Mouse (Mus musculus): ENCODE measurements around the gene E130309D02Rik. TPM values are rescaled to one million over a fixed set of nuclear protein-coding genes. Genes with fewer than 3 reads are reported as not detected.

The E130309D02Rik gene
- polyA plus RNA-seq, 1 experiment from 2014 or later = 33.9 TPM

- Histone ChIP-seq H3K9ac (no peak overlapping the region), H3K27ac (no peak overlapping the region), H3K4me3 (replicated peaks) (no peak overlapping the region), H3K9me3 (no peaks in the 10 kb centered on the region), H3K27me3 (replicated peaks) (no peaks in the 10 kb centered on the region), H3K36me3 (no peaks in the 10 kb centered on the region), H3K4me1 (replicated peaks) (0 out of 2 replicates have a peak, but pooled peaks cover under 1% of the 10 kb centered on the region), H3K4me2 (replicated peaks) (no peak overlapping the region)
- 74% methylated on average over 7 of the region's 7 CpGs for WGBS
- ATAC-seq = no peak
Observed at GRCm38 (mm10) chr5:143335089-143335460, 19.9 kb upstream of the E130309D02Rik start.

GRCm38 (mm10) chr5:143334418-143335088 is 19.4 kb upstream of the E130309D02Rik start:
- H3K4me3 ChIP-seq (replicated peaks) = no peak overlapping the region
- 68% methylated on average over 14 of the region's 14 CpGs for WGBS
- H3K36me3 ChIP-seq = no peaks in the 10 kb centered on the region
- 0 out of 2 replicates have a peak, but pooled peaks cover 5% of the 10 kb centered on the region for H3K4me1 ChIP-seq (replicated peaks)
- H3K27ac ChIP-seq = no peak overlapping the region
- no peak overlapping the region for H3K4me2 ChIP-seq (replicated peaks)
- ATAC-seq = no peak
- H3K9ac ChIP-seq = no peak overlapping the region
- H3K9me3 ChIP-seq = no peaks in the 10 kb centered on the region
- no peaks in the 10 kb centered on the region for H3K27me3 ChIP-seq (replicated peaks)

GRCm38 (mm10) chr5:143333872-143334271 is 18.7 kb upstream of the E130309D02Rik start:
- Histone ChIP-seq H3K27me3 (replicated peaks) (no peaks in the 10 kb centered on the region), H3K4me1 (replicated peaks) (0 out of 2 replicates have a peak, but pooled peaks cover 5% of the 10 kb centered on the region), H3K9me3 (no peaks in the 10 kb centered on the region), H3K4me3 (replicated peaks) (no peak overlapping the region), H3K9ac (no peak overlapping the region), H3K4me2 (replicated peaks) (no peak overlapping the region), H3K36me3 (no peaks in the 10 kb centered on the region), H3K27ac (no peak overlapping the region)
- 21% methylated on average over 5 of the region's 5 CpGs for WGBS
- ATAC-seq = no peak

- H3K36me3 ChIP-seq = peaks cover 18% of the 10 kb centered on the region
- WGBS = under 1% methylated on average over 57 of the region's 57 CpGs
- no peaks in the 10 kb centered on the region for H3K9me3 ChIP-seq
- H3K4me1 ChIP-seq (replicated peaks) = peaks cover 13% of the 10 kb centered on the region; the same call in 1 of the 2 replicates
- peak within 1 kb of the TSS; percentile 59; the same call in 1 of the 2 replicates for H3K27ac ChIP-seq
- peak within 1 kb of the TSS; percentile 89 for H3K4me3 ChIP-seq (replicated peaks)
- H3K27me3 ChIP-seq (replicated peaks) = no peaks in the 10 kb centered on the region
- H3K4me2 ChIP-seq (replicated peaks) = peak within 1 kb of the TSS; percentile 91
- peak within 1 kb of the TSS; percentile 80 for H3K9ac ChIP-seq
- ATAC-seq = peak; percentile 87
Observed at GRCm38 (mm10) chr5:143328690-143329495, 13.7 kb upstream of the E130309D02Rik start, which contains the start of gene Zdhhc4. Gene Zdhhc4 (minus strand): TSS chr5:143329256.

- H3K27me3 ChIP-seq (replicated peaks) = no peaks in the 10 kb centered on the region
- H3K36me3 ChIP-seq = peaks cover 19% of the 10 kb centered on the region; the same call in 1 of the 2 replicates
- H3K4me3 ChIP-seq (replicated peaks) = no peak overlapping the region
- ATAC-seq = no peak
- no peaks in the 10 kb centered on the region for H3K9me3 ChIP-seq
- no peak overlapping the region for H3K4me2 ChIP-seq (replicated peaks)
- peaks cover 9% of the 10 kb centered on the region for H3K4me1 ChIP-seq (replicated peaks)
- H3K9ac ChIP-seq = no peak overlapping the region
- H3K27ac ChIP-seq = no peak overlapping the region
- 89% methylated on average over 8 of the region's 8 CpGs for WGBS
Observed at GRCm38 (mm10) chr5:143317288-143317610, 2.1 kb upstream of the E130309D02Rik start.

- Histone ChIP-seq H3K27ac (no peak overlapping the region), H3K4me2 (replicated peaks) (no peak overlapping the region), H3K4me3 (replicated peaks) (no peak overlapping the region), H3K27me3 (replicated peaks) (no peaks in the 10 kb centered on the region), H3K36me3 (peaks cover 20% of the 10 kb centered on the region; the same call in 1 of the 2 replicates), H3K9me3 (no peaks in the 10 kb centered on the region), H3K9ac (no peak overlapping the region), H3K4me1 (replicated peaks) (peaks cover 9% of the 10 kb centered on the region)
- no peak for ATAC-seq
- 84% methylated on average over 5 of the region's 5 CpGs for WGBS
Observed at GRCm38 (mm10) chr5:143316605-143317287, 1.6 kb upstream of the E130309D02Rik start.

GRCm38 (mm10) chr5:143315514-143315888 is 341 bp upstream of the E130309D02Rik start:
- Histone ChIP-seq H3K27me3 (replicated peaks) (no peaks in the 10 kb centered on the region), H3K9me3 (no peaks in the 10 kb centered on the region), H3K4me1 (replicated peaks) (peaks cover 9% of the 10 kb centered on the region), H3K9ac (no peak overlapping the region), H3K27ac (no peak overlapping the region), H3K4me3 (replicated peaks) (peak overlapping the region; percentile 95), H3K4me2 (replicated peaks) (peak overlapping the region; percentile 84), H3K36me3 (peaks cover 23% of the 10 kb centered on the region; the same call in 1 of the 2 replicates)
- ATAC-seq = no peak; the same call in 1 of the 2 replicates
- WGBS = 15% methylated on average over 8 of the region's 8 CpGs

- Histone ChIP-seq H3K9me3 (no peaks in the 10 kb centered on the region), H3K9ac (peak overlapping the region; percentile 96), H3K27me3 (replicated peaks) (no peaks in the 10 kb centered on the region), H3K27ac (peak overlapping the region; percentile 84), H3K4me2 (replicated peaks) (peak overlapping the region; percentile 84), H3K36me3 (peaks cover 27% of the 10 kb centered on the region), H3K4me3 (replicated peaks) (peak overlapping the region; percentile 95), H3K4me1 (replicated peaks) (peaks cover 9% of the 10 kb centered on the region)
- WGBS = 3% methylated on average over 16 of the region's 16 CpGs
- ATAC-seq = peak; percentile 45; the same call in 1 of the 2 replicates
Observed at GRCm38 (mm10) chr5:143314183-143314729, 904 bp downstream of the E130309D02Rik start.

GRCm38 (mm10) chr5:143311886-143312285 is 3.3 kb downstream of the E130309D02Rik start:
- 67% methylated on average over 8 of the region's 8 CpGs for WGBS
- H3K4me3 ChIP-seq (replicated peaks) = no peak overlapping the region
- H3K27ac ChIP-seq = no peak overlapping the region
- peaks cover 9% of the 10 kb centered on the region for H3K4me1 ChIP-seq (replicated peaks)
- H3K36me3 ChIP-seq = peaks cover 38% of the 10 kb centered on the region
- no peak for ATAC-seq
- H3K27me3 ChIP-seq (replicated peaks) = no peaks in the 10 kb centered on the region
- H3K9me3 ChIP-seq = no peaks in the 10 kb centered on the region
- no peak overlapping the region for H3K4me2 ChIP-seq (replicated peaks)
- H3K9ac ChIP-seq = no peak overlapping the region

GRCm38 (mm10) chr5:143309916-143310315 is 5.2 kb downstream of the E130309D02Rik start:
- Histone ChIP-seq H3K36me3 (peaks cover 51% of the 10 kb centered on the region), H3K27ac (no peak overlapping the region), H3K9me3 (no peaks in the 10 kb centered on the region), H3K4me1 (replicated peaks) (peaks cover 9% of the 10 kb centered on the region), H3K4me3 (replicated peaks) (no peak overlapping the region), H3K9ac (no peak overlapping the region), H3K4me2 (replicated peaks) (no peak overlapping the region), H3K27me3 (replicated peaks) (no peaks in the 10 kb centered on the region)
- 96% methylated on average over 7 of the region's 7 CpGs for WGBS
- no peak for ATAC-seq

GRCm38 (mm10) chr5:143308825-143309224 is 6.3 kb downstream of the E130309D02Rik start:
- H3K36me3 ChIP-seq = peaks cover 51% of the 10 kb centered on the region
- no peak for ATAC-seq
- WGBS = 80% methylated on average over 5 of the region's 5 CpGs

GRCm38 (mm10) chr5:143304251-143304650 is 10.9 kb downstream of the E130309D02Rik start:
- Histone ChIP-seq H3K27ac (no peak overlapping the region), H3K9ac (no peak overlapping the region), H3K4me3 (replicated peaks) (no peak overlapping the region), H3K27me3 (replicated peaks) (no peaks in the 10 kb centered on the region), H3K4me1 (replicated peaks) (no peaks in the 10 kb centered on the region), H3K36me3 (peaks cover 50% of the 10 kb centered on the region), H3K9me3 (no peaks in the 10 kb centered on the region), H3K4me2 (replicated peaks) (no peak overlapping the region)
- ATAC-seq = no peak
- WGBS = 92% methylated on average over 7 of the region's 7 CpGs

More at GRCm38 (mm10) chr5:143308825-143309224, 6.3 kb downstream of the E130309D02Rik start:
- Histone ChIP-seq H3K4me1 (replicated peaks) (peaks cover 5% of the 10 kb centered on the region), H3K27ac (no peak overlapping the region), H3K4me2 (replicated peaks) (no peak overlapping the region), H3K9ac (no peak overlapping the region), H3K4me3 (replicated peaks) (no peak overlapping the region), H3K27me3 (replicated peaks) (no peaks in the 10 kb centered on the region), H3K9me3 (no peaks in the 10 kb centered on the region)

Data from intestine, embryonic 15.5 days (tissue).